Mouse (Mus musculus) megakaryocyte, adult 5-6 weeks (primary cell): ENCODE measurements around the gene Ndst2. TPM values are rescaled to one million over a fixed set of nuclear protein-coding genes. Genes with fewer than 3 reads are reported as not detected.

Experiments used
- ATAC-seq: 2 replicates; pipeline ENCODE4 v1.8.0; 2016; ENCODE audit warnings: mild to moderate bottlenecking, inconsistent platforms; ENCODE audit not compliant: poor library complexity, severe bottlenecking
- total RNA-seq, 2 experiments: library from RNA; stranded (forward) in 1 of 2; stranded (reverse) in 1 of 2; fragments of 153-499, 151-499 nt in 1 of 2; fragments of 221-1000, 200-1000 nt in 1 of 2; gene quantifications; 2 replicates each; pipeline versions ENCODE4 v1.2.3 to v1.2.4; 2015 to 2017

The Ndst2 gene
- 55.7 and 60.3 TPM in 2 replicates for total RNA-seq (2015)
- total RNA-seq (2017): 14.0 and 19.5 TPM in 2 replicates

GRCm38 (mm10) chr14:20733952-20734774, at the start of gene Ndst2:
Gene Ndst2 (minus strand): TSS chr14:20734562.
- ATAC-seq: peak; percentile 93

- ATAC-seq: no peak
Observed at GRCm38 (mm10) chr14:20783526-20783925, 49.2 kb upstream of the Ndst2 start.

- ATAC-seq: peak; percentile 14
Observed at GRCm38 (mm10) chr14:20782860-20783259, 48.5 kb upstream of the Ndst2 start.

- ATAC-seq: no peak
Observed at GRCm38 (mm10) chr14:20780217-20780616, 45.9 kb upstream of the Ndst2 start.

GRCm38 (mm10) chr14:20778496-20778895, 44.1 kb upstream of the Ndst2 start:
- no peak for ATAC-seq

GRCm38 (mm10) chr14:20775661-20776060, 41.3 kb upstream of the Ndst2 start:
- ATAC-seq: no peak

- no peak for ATAC-seq
Observed at GRCm38 (mm10) chr14:20773410-20773809, 39.0 kb upstream of the Ndst2 start.

GRCm38 (mm10) chr14:20772808-20773207, 38.4 kb upstream of the Ndst2 start:
- ATAC-seq: peak; percentile 45

- ATAC-seq: no peak
Observed at GRCm38 (mm10) chr14:20771941-20772340, 37.6 kb upstream of the Ndst2 start.

GRCm38 (mm10) chr14:20768581-20768980, 34.2 kb upstream of the Ndst2 start:
- no peak for ATAC-seq

GRCm38 (mm10) chr14:20767936-20768335, 33.6 kb upstream of the Ndst2 start:
- no peak for ATAC-seq

- ATAC-seq: peak; percentile 95
Observed at GRCm38 (mm10) chr14:20765642-20766258, 31.4 kb upstream of the Ndst2 start.

- no peak for ATAC-seq
Observed at GRCm38 (mm10) chr14:20764942-20765341, 30.6 kb upstream of the Ndst2 start.

- no peak for ATAC-seq
Observed at GRCm38 (mm10) chr14:20758768-20759435, 24.5 kb upstream of the Ndst2 start.

GRCm38 (mm10) chr14:20757370-20757907, 23.1 kb upstream of the Ndst2 start:
- ATAC-seq: no peak

GRCm38 (mm10) chr14:20753792-20754191, 19.4 kb upstream of the Ndst2 start:
- no peak for ATAC-seq

GRCm38 (mm10) chr14:20750503-20750902, 16.1 kb upstream of the Ndst2 start:
- no peak for ATAC-seq

- no peak for ATAC-seq
Observed at GRCm38 (mm10) chr14:20749494-20750051, 15.2 kb upstream of the Ndst2 start.

GRCm38 (mm10) chr14:20748388-20748787, 14.0 kb upstream of the Ndst2 start:
- ATAC-seq: no peak

GRCm38 (mm10) chr14:20746935-20747334, 12.6 kb upstream of the Ndst2 start:
- ATAC-seq: no peak

GRCm38 (mm10) chr14:20743614-20744013, 9.3 kb upstream of the Ndst2 start:
- no peak for ATAC-seq
